Mouse (Mus musculus): ENCODE measurements around the gene Ctsk. TPM values are rescaled to one million over a fixed set of nuclear protein-coding genes. Genes with fewer than 3 reads are reported as not detected.
A peak's percentile ranks its signal among the peaks of the same experiment; 100 is the strongest.

Gene Ctsk
- polyA plus RNA-seq, 1 experiment from 2014 or later: 18.3 TPM

GRCm38 (mm10) chr3:95499496-95500140 lies 562 bp downstream of the Ctsk start:
- Histone ChIP-seq H3K4me1 (peaks cover 4% of the 10 kb centered on the region; the same call in 1 of the 2 replicates), H3K9ac (no peak overlapping the region), H3K4me2 (replicated peaks) (peak overlapping the region; percentile 24; the same call in 1 of the 2 replicates), H3K4me3 (no peak overlapping the region; the same call in 1 of the 2 replicates), H3K27ac (no peak overlapping the region), H3K9me3 (replicated peaks) (no peaks in the 10 kb centered on the region), H3K36me3 (peaks cover 18% of the 10 kb centered on the region), H3K27me3 (no peaks in the 10 kb centered on the region)
- no peak for ATAC-seq (ENCODE audit: low FRiP score)
- WGBS: 63% methylated on average over 10 of the region's 10 CpGs

GRCm38 (mm10) chr3:95502312-95502711 lies 3.3 kb downstream of the Ctsk start:
- peak; percentile 50; the same call in 1 of the 2 replicates for ATAC-seq (ENCODE audit: low FRiP score)
- H3K4me2 ChIP-seq (replicated peaks): no peak overlapping the region
- H3K4me1 ChIP-seq: peaks cover 4% of the 10 kb centered on the region; the same call in 1 of the 2 replicates
- H3K27ac ChIP-seq: no peak overlapping the region
- no peaks in the 10 kb centered on the region for H3K9me3 ChIP-seq (replicated peaks)
- WGBS: 33% methylated on average over 2 of the region's 2 CpGs
- no peak overlapping the region for H3K4me3 ChIP-seq
- no peak overlapping the region for H3K9ac ChIP-seq
- H3K36me3 ChIP-seq: peaks cover 7% of the 10 kb centered on the region; the same call in 1 of the 2 replicates
- H3K27me3 ChIP-seq: no peaks in the 10 kb centered on the region

- 71% methylated on average over 6 of the region's 6 CpGs for WGBS
- no peak overlapping the region for H3K4me3 ChIP-seq
These were observed 10.3 kb downstream of the Ctsk start for GRCm38 (mm10) chr3:95509348-95509747.

GRCm38 (mm10) chr3:95511611-95512180 lies 12.6 kb downstream of the Ctsk start:
- Histone ChIP-seq H3K27me3 (no peaks in the 10 kb centered on the region), H3K4me1 (no peaks in the 10 kb centered on the region), H3K36me3 (peaks cover 3% of the 10 kb centered on the region; the same call in 1 of the 2 replicates), H3K27ac (no peak overlapping the region), H3K4me3 (no peak overlapping the region), H3K9ac (no peak overlapping the region), H3K9me3 (replicated peaks) (no peaks in the 10 kb centered on the region), H3K4me2 (replicated peaks) (no peak overlapping the region)
- 62% methylated on average over 9 of the region's 9 CpGs for WGBS
- no peak for ATAC-seq (ENCODE audit: low FRiP score)

More at GRCm38 (mm10) chr3:95509348-95509747, 10.3 kb downstream of the Ctsk start:
- H3K36me3 ChIP-seq: peaks cover 7% of the 10 kb centered on the region; the same call in 1 of the 2 replicates
- H3K4me1 ChIP-seq: no peaks in the 10 kb centered on the region
- no peaks in the 10 kb centered on the region for H3K27me3 ChIP-seq
- no peak overlapping the region for H3K9ac ChIP-seq
- no peak overlapping the region for H3K27ac ChIP-seq
- ATAC-seq (ENCODE audit: low FRiP score): no peak
- no peak overlapping the region for H3K4me2 ChIP-seq (replicated peaks)
- no peaks in the 10 kb centered on the region for H3K9me3 ChIP-seq (replicated peaks)

GRCm38 (mm10) chr3:95516614-95517041 lies 17.6 kb downstream of the Ctsk start:
- H3K4me2 ChIP-seq (replicated peaks): no peak overlapping the region
- no peak for ATAC-seq (ENCODE audit: low FRiP score)
- no peak overlapping the region for H3K27ac ChIP-seq
- H3K9me3 ChIP-seq (replicated peaks): no peaks in the 10 kb centered on the region
- peaks cover 5% of the 10 kb centered on the region; the same call in 1 of the 2 replicates for H3K4me1 ChIP-seq
- no peaks in the 10 kb centered on the region for H3K27me3 ChIP-seq
- no peaks in the 10 kb centered on the region for H3K36me3 ChIP-seq
- no peak overlapping the region for H3K4me3 ChIP-seq
- H3K9ac ChIP-seq: no peak overlapping the region
- 90% methylated on average over 3 of the region's 3 CpGs for WGBS

- no peaks in the 10 kb centered on the region for H3K27me3 ChIP-seq
- H3K4me3 ChIP-seq: no peak overlapping the region
- peaks cover 5% of the 10 kb centered on the region; the same call in 1 of the 2 replicates for H3K4me1 ChIP-seq
- H3K36me3 ChIP-seq: no peaks in the 10 kb centered on the region
- no peaks in the 10 kb centered on the region for H3K9me3 ChIP-seq (replicated peaks)
- H3K4me2 ChIP-seq (replicated peaks): no peak overlapping the region
- 37% methylated on average over 10 of the region's 10 CpGs for WGBS
- ATAC-seq (ENCODE audit: low FRiP score): no peak
- no peak overlapping the region for H3K27ac ChIP-seq
- no peak overlapping the region for H3K9ac ChIP-seq
These were observed 18.4 kb downstream of the Ctsk start for GRCm38 (mm10) chr3:95517493-95517898.

- Histone ChIP-seq H3K9me3 (replicated peaks) (no peaks in the 10 kb centered on the region), H3K36me3 (no peaks in the 10 kb centered on the region), H3K4me2 (replicated peaks) (no peak overlapping the region), H3K4me3 (no peak overlapping the region), H3K27me3 (no peaks in the 10 kb centered on the region), H3K4me1 (peaks cover 5% of the 10 kb centered on the region; the same call in 1 of the 2 replicates), H3K27ac (no peak overlapping the region), H3K9ac (no peak overlapping the region; the same call in 1 of the 2 replicates)
- WGBS: 82% methylated on average over 7 of the region's 7 CpGs
- no peak for ATAC-seq (ENCODE audit: low FRiP score)
These were observed 19.8 kb downstream of the Ctsk start for GRCm38 (mm10) chr3:95518891-95519290.

GRCm38 (mm10) chr3:95519315-95519714 lies 20.3 kb downstream of the Ctsk start:
- Histone ChIP-seq H3K4me3 (no peak overlapping the region), H3K27ac (0 out of 2 replicates have a peak overlapping the region, but pooled peaks have one; percentile 1), H3K36me3 (no peaks in the 10 kb centered on the region), H3K4me1 (peaks cover 5% of the 10 kb centered on the region; the same call in 1 of the 2 replicates), H3K4me2 (replicated peaks) (no peak overlapping the region), H3K27me3 (no peaks in the 10 kb centered on the region), H3K9ac (no peak overlapping the region), H3K9me3 (replicated peaks) (no peaks in the 10 kb centered on the region)
- WGBS: 83% methylated on average over 2 of the region's 2 CpGs
- ATAC-seq (ENCODE audit: low FRiP score): no peak

GRCm38 (mm10) chr3:95520100-95520499 lies 21.0 kb downstream of the Ctsk start:
- ATAC-seq (ENCODE audit: low FRiP score): no peak
- WGBS: 90% methylated on average over 3 of the region's 3 CpGs
- no peaks in the 10 kb centered on the region for H3K27me3 ChIP-seq

GRCm38 (mm10) chr3:95521168-95521567 lies 22.1 kb downstream of the Ctsk start:
- no peak for ATAC-seq (ENCODE audit: low FRiP score)
- H3K27ac ChIP-seq: no peak overlapping the region
- no peaks in the 10 kb centered on the region for H3K36me3 ChIP-seq
- H3K9me3 ChIP-seq (replicated peaks): no peaks in the 10 kb centered on the region
- 90% methylated on average over 10 of the region's 10 CpGs for WGBS
- no peaks in the 10 kb centered on the region for H3K27me3 ChIP-seq
- peaks cover 5% of the 10 kb centered on the region; the same call in 1 of the 2 replicates for H3K4me1 ChIP-seq
- no peak overlapping the region for H3K9ac ChIP-seq
- no peak overlapping the region for H3K4me3 ChIP-seq
- no peak overlapping the region for H3K4me2 ChIP-seq (replicated peaks)

More at GRCm38 (mm10) chr3:95520100-95520499, 21.0 kb downstream of the Ctsk start:
- Histone ChIP-seq H3K36me3 (no peaks in the 10 kb centered on the region), H3K4me2 (replicated peaks) (no peak overlapping the region), H3K27ac (no peak overlapping the region), H3K9ac (no peak overlapping the region), H3K4me3 (no peak overlapping the region), H3K9me3 (replicated peaks) (no peaks in the 10 kb centered on the region), H3K4me1 (peaks cover 5% of the 10 kb centered on the region; the same call in 1 of the 2 replicates)

- Histone ChIP-seq H3K9me3 (replicated peaks) (no peaks in the 10 kb centered on the region), H3K27ac (peak overlapping the region; percentile 30; the same call in 1 of the 2 replicates), H3K4me2 (replicated peaks) (no peak overlapping the region), H3K4me3 (no peak overlapping the region), H3K36me3 (no peaks in the 10 kb centered on the region), H3K9ac (no peak overlapping the region), H3K27me3 (no peaks in the 10 kb centered on the region), H3K4me1 (no peaks in the 10 kb centered on the region)
- no peak for ATAC-seq (ENCODE audit: low FRiP score)
- 64% methylated on average over 3 of the region's 3 CpGs for WGBS
These were observed 24.6 kb downstream of the Ctsk start for GRCm38 (mm10) chr3:95523662-95524061.

- ATAC-seq (ENCODE audit: low FRiP score): no peak
- 68% methylated on average over 2 of the region's 2 CpGs for WGBS
- H3K4me2 ChIP-seq (replicated peaks): no peak overlapping the region
- no peak overlapping the region for H3K9ac ChIP-seq
- no peaks in the 10 kb centered on the region for H3K27me3 ChIP-seq
- no peaks in the 10 kb centered on the region for H3K36me3 ChIP-seq
- H3K9me3 ChIP-seq (replicated peaks): no peaks in the 10 kb centered on the region
- no peaks in the 10 kb centered on the region for H3K4me1 ChIP-seq
- no peak overlapping the region for H3K4me3 ChIP-seq
- H3K27ac ChIP-seq: no peak overlapping the region
These were observed 25.6 kb downstream of the Ctsk start for GRCm38 (mm10) chr3:95524673-95525072.

All from hindbrain, embryonic 12.5 days (tissue).